Mouse (Mus musculus): ENCODE measurements around the gene Anapc10. TPM values are rescaled to one million over a fixed set of nuclear protein-coding genes. Genes with fewer than 3 reads are reported as not detected.

Anapc10 gene
- polyA plus RNA-seq, 1 experiment from 2014 or later, result 19.5 TPM

Other genes starting within 250 kb of the Anapc10 start
- gene Otud4, start 72.2 kb upstream of the Anapc10 start, polyA plus RNA-seq (2015; fragmentation: Nextera tagmentation; extraction: Ambion mirVana), result 6.6 and 8.5 TPM in 2 replicates
- gene Abce1, start 80 bp upstream of the Anapc10 start, polyA plus RNA-seq (2015; fragmentation: Nextera tagmentation; extraction: Ambion mirVana), result 84.7 and 118 TPM in 2 replicates

All from liver, embryonic 13.5 days (tissue).